Mouse (Mus musculus): ENCODE data around the gene 4933405O20Rik. TPM values are rescaled to one million over a fixed set of nuclear protein-coding genes. Genes with fewer than 3 reads are reported as not detected.

The 4933405O20Rik gene
- not detected in 2 replicates for polyA plus RNA-seq (2015; fragmentation: Nextera tagmentation; extraction: Ambion mirVana)

DNA sequence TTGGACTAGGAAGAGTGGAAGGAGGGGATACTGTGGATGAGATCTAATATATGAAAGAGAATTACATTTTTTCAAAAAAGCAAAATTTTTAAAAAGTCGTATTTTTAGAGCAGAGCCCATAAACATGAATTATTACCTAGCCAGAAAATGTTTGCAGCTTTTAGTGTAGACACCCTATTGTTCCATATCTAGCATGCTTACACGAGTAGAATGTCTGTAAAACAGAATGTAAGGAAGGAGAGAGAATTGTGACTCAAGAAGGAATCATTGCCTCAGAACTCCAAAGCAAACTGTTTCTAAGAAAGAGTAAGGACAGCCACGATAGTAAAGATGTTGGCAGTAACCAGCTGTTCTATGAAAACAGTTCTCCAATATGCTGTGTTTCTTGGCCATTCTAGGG is at the start of gene 4933405O20Rik:
4933405O20Rik (plus strand) TSS at position 301 of the 400 bp plus-strand sequence.
- Histone ChIP-seq H3K9ac (ENCODE audit: low read length) (no peak within 1 kb of the TSS), H3K27ac (replicated peaks) (no peak within 1 kb of the TSS), H3K36me3 (ENCODE audit: control insufficient read depth, insufficient read depth, low read length) (no peaks in the 10 kb centered on the region), H3K9me3 (ENCODE audit: control insufficient read depth, low read length) (no peaks in the 10 kb centered on the region), H3K4me1 (replicated peaks; ENCODE audit: control insufficient read depth, insufficient read depth) (no peaks in the 10 kb centered on the region), H3K4me2 (replicated peaks; ENCODE audit: low read depth) (no peak within 1 kb of the TSS), H3K4me3 (ENCODE audit: low read depth, low read length) (no peak within 1 kb of the TSS), H3K27me3 (ENCODE audit: control insufficient read depth, insufficient read depth, low read length) (no peaks in the 10 kb centered on the region)
- no peak for TF ChIP-seq CTCF (IDR thresholded peaks at IDR 0.05; ENCODE audit: low read depth)
- TF ChIP-seq EP300 (optimal IDR thresholded peaks at IDR 0.05): no peak
- no peak for DNase-seq (ENCODE audit: low spot score)
- ATAC-seq (ENCODE audit: low FRiP score, low TSS enrichment): no peak
- 62% methylated on average over 3 of the region's 3 CpGs for WGBS

- no peak overlapping the region for H3K27ac ChIP-seq (replicated peaks)
- no peak for TF ChIP-seq CTCF (IDR thresholded peaks at IDR 0.05; ENCODE audit: low read depth)
- no peak for TF ChIP-seq EP300 (optimal IDR thresholded peaks at IDR 0.05)
- WGBS: 72% methylated on average over 3 of the region's 3 CpGs
- H3K9me3 ChIP-seq (ENCODE audit: control insufficient read depth, low read length): no peaks in the 10 kb centered on the region
- no peak overlapping the region for H3K4me3 ChIP-seq (ENCODE audit: low read depth, low read length)
- no peak overlapping the region for H3K9ac ChIP-seq (ENCODE audit: low read length)
- no peaks in the 10 kb centered on the region for H3K27me3 ChIP-seq (ENCODE audit: control insufficient read depth, insufficient read depth, low read length)
- H3K4me1 ChIP-seq (replicated peaks; ENCODE audit: control insufficient read depth, insufficient read depth): no peaks in the 10 kb centered on the region
- DNase-seq (ENCODE audit: low spot score) (no peak), ATAC-seq (ENCODE audit: low FRiP score, low TSS enrichment) (no peak)
- no peak overlapping the region for H3K4me2 ChIP-seq (replicated peaks; ENCODE audit: low read depth)
- H3K36me3 ChIP-seq (ENCODE audit: control insufficient read depth, insufficient read depth, low read length): no peaks in the 10 kb centered on the region
These were observed 49.4 kb upstream of the 4933405O20Rik start for GRCm38 (mm10) chr7:50549572-50549971.

- H3K4me2 ChIP-seq (replicated peaks; ENCODE audit: low read depth): no peak overlapping the region
- no peak for TF ChIP-seq CTCF (IDR thresholded peaks at IDR 0.05; ENCODE audit: low read depth)
- no peak for TF ChIP-seq EP300 (optimal IDR thresholded peaks at IDR 0.05)
- H3K9ac ChIP-seq (ENCODE audit: low read length): no peak overlapping the region
- H3K9me3 ChIP-seq (ENCODE audit: control insufficient read depth, low read length): no peaks in the 10 kb centered on the region
- H3K4me3 ChIP-seq (ENCODE audit: low read depth, low read length): no peak overlapping the region
- H3K4me1 ChIP-seq (replicated peaks; ENCODE audit: control insufficient read depth, insufficient read depth): no peaks in the 10 kb centered on the region
- WGBS: 63% methylated on average over 4 of the region's 4 CpGs
- ATAC-seq (ENCODE audit: low FRiP score, low TSS enrichment): no peak
- no peak overlapping the region for H3K27ac ChIP-seq (replicated peaks)
- no peaks in the 10 kb centered on the region for H3K36me3 ChIP-seq (ENCODE audit: control insufficient read depth, insufficient read depth, low read length)
- H3K27me3 ChIP-seq (ENCODE audit: control insufficient read depth, insufficient read depth, low read length): no peaks in the 10 kb centered on the region
- no peak for DNase-seq (ENCODE audit: low spot score)
These were observed 47.6 kb upstream of the 4933405O20Rik start for GRCm38 (mm10) chr7:50551426-50551825.

DNA sequence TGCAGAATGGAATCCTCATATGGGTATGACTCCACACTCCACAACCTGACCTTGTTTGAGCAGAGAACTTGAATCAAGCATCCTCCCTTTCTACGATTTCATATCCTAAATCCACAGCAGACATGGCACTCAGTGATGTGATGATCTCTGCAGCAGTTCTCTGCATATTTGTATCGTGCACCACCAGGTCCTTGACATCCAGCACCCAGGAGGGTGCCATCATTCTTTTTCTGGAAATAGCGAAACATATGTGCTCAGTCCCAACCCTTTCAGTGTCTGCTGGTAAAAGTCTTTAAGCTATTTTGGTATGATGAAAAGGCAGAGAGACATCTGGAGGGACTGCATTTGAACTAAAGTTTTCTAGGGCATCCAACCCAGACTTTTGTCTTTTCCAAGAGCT is 36.3 kb upstream of the 4933405O20Rik start:
- no peak overlapping the region for H3K4me2 ChIP-seq (replicated peaks; ENCODE audit: low read depth)
- H3K27ac ChIP-seq (replicated peaks): no peak overlapping the region
- H3K4me3 ChIP-seq (ENCODE audit: low read depth, low read length): no peak overlapping the region
- H3K27me3 ChIP-seq (ENCODE audit: control insufficient read depth, insufficient read depth, low read length): no peaks in the 10 kb centered on the region
- TF ChIP-seq EP300 (optimal IDR thresholded peaks at IDR 0.05): no peak
- no peak for TF ChIP-seq CTCF (IDR thresholded peaks at IDR 0.05; ENCODE audit: low read depth)
- no peak overlapping the region for H3K9ac ChIP-seq (ENCODE audit: low read length)
- DNase-seq (ENCODE audit: low spot score) (no peak), ATAC-seq (ENCODE audit: low FRiP score, low TSS enrichment) (no peak)
- 85% methylated on average over 3 of the region's 3 CpGs for WGBS
- no peaks in the 10 kb centered on the region for H3K9me3 ChIP-seq (ENCODE audit: control insufficient read depth, low read length)
- H3K4me1 ChIP-seq (replicated peaks; ENCODE audit: control insufficient read depth, insufficient read depth): no peaks in the 10 kb centered on the region
- no peaks in the 10 kb centered on the region for H3K36me3 ChIP-seq (ENCODE audit: control insufficient read depth, insufficient read depth, low read length)

DNA sequence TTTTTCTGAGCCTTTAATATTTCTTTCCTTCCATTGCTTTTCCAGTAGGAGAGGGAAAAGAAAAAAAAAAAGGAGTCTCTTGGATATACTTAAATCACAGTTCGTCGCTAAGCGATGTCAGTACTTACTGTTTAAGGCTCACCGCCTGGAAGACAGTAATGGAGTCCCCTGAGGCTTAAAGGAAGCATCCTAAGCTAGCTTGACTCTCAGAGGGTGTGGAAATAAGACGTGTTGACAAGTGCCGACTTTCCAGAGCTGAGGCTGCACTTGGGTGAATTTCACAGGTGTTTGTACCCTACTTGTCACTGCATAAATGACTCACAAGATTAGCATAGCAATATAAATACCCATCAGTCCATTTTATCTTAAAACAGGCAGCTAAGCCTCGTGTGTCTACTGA is 25.1 kb upstream of the 4933405O20Rik start:
- no peak for DNase-seq (ENCODE audit: low spot score)
- no peak overlapping the region for H3K9ac ChIP-seq (ENCODE audit: low read length)
- H3K27ac ChIP-seq (replicated peaks): no peak overlapping the region
- H3K4me1 ChIP-seq (replicated peaks; ENCODE audit: control insufficient read depth, insufficient read depth): no peaks in the 10 kb centered on the region
- H3K4me2 ChIP-seq (replicated peaks; ENCODE audit: low read depth): no peak overlapping the region
- H3K9me3 ChIP-seq (ENCODE audit: control insufficient read depth, low read length): no peaks in the 10 kb centered on the region
- H3K27me3 ChIP-seq (ENCODE audit: control insufficient read depth, insufficient read depth, low read length): no peaks in the 10 kb centered on the region
- WGBS: 66% methylated on average over 7 of the region's 7 CpGs
- ATAC-seq (ENCODE audit: low FRiP score, low TSS enrichment): no peak
- no peaks in the 10 kb centered on the region for H3K36me3 ChIP-seq (ENCODE audit: control insufficient read depth, insufficient read depth, low read length)
- TF ChIP-seq CTCF (IDR thresholded peaks at IDR 0.05; ENCODE audit: low read depth): no peak
- no peak for TF ChIP-seq EP300 (optimal IDR thresholded peaks at IDR 0.05)
- H3K4me3 ChIP-seq (ENCODE audit: low read depth, low read length): no peak overlapping the region

- Histone ChIP-seq H3K27ac (replicated peaks) (no peak overlapping the region), H3K4me1 (replicated peaks; ENCODE audit: control insufficient read depth, insufficient read depth) (no peaks in the 10 kb centered on the region), H3K9me3 (ENCODE audit: control insufficient read depth, low read length) (no peaks in the 10 kb centered on the region), H3K4me3 (ENCODE audit: low read depth, low read length) (no peak overlapping the region), H3K9ac (ENCODE audit: low read length) (no peak overlapping the region), H3K4me2 (replicated peaks; ENCODE audit: low read depth) (no peak overlapping the region), H3K36me3 (ENCODE audit: control insufficient read depth, insufficient read depth, low read length) (no peaks in the 10 kb centered on the region), H3K27me3 (ENCODE audit: control insufficient read depth, insufficient read depth, low read length) (no peaks in the 10 kb centered on the region)
- no peak for TF ChIP-seq CTCF (IDR thresholded peaks at IDR 0.05; ENCODE audit: low read depth)
- DNase-seq (ENCODE audit: low spot score): no peak
- ATAC-seq (ENCODE audit: low FRiP score, low TSS enrichment): no peak
- WGBS: 72% methylated on average over 8 of the region's 8 CpGs
These were observed 10.2 kb upstream of the 4933405O20Rik start for GRCm38 (mm10) chr7:50588642-50589424.

Measured in stomach, postnatal 0 days (tissue).